In genomic region chr9:121005961-121006360, GRCm38 (mm10) we compare ENCODE assay signal across 24 mouse cellular contexts.
DNase-seq lines count a peak whose midpoint lies in the region; ATAC-seq lines count a peak whose summit lies in the region.
"Had no signal": no experiment of that assay in that cellular context is flagged by ENCODE, and none has a peak within 500 bp of the region (broad histone marks: within the 10 kb centered on the region; RNA-seq: fewer than 3 reads in every experiment).

No protein-coding gene starts in this region.

- no peak overlapping the region for H3K4me3 ChIP-seq in liver, embryonic 12.5 days
- H3K4me3 ChIP-seq: embryonic facial prominence, embryonic 13.5 days; embryonic facial prominence, embryonic 15.5 days; erythroblast, embryonic 14.5 days; forebrain, embryonic 10.5 days; forebrain, embryonic 12.5 days; forebrain, embryonic 15.5 days had no signal

- H3K4me1 ChIP-seq in liver, embryonic 12.5 days: peaks cover 10% of the 10 kb centered on the region; the same call in 1 of the 2 replicates

- no peaks in the 10 kb centered on the region for H3K27me3 ChIP-seq in liver, embryonic 12.5 days (replicated peaks)
- H3K27me3 ChIP-seq: embryonic facial prominence, embryonic 13.5 days; embryonic facial prominence, embryonic 15.5 days; forebrain, embryonic 12.5 days; forebrain, embryonic 15.5 days; Patski had no signal

- H3K9me3 ChIP-seq in liver, embryonic 12.5 days (replicated peaks): no peaks in the 10 kb centered on the region
- H3K9me3 ChIP-seq: embryonic facial prominence, embryonic 13.5 days; embryonic facial prominence, embryonic 15.5 days; forebrain, embryonic 10.5 days; forebrain, embryonic 12.5 days; forebrain, embryonic 15.5 days had no signal

- 68% methylated on average over 7 of the region's 7 CpGs for WGBS in liver, embryonic 12.5 days (ENCODE audit: insufficient replicate concordance)

- no peak overlapping the region for H3K27ac ChIP-seq in liver, embryonic 12.5 days
- H3K27ac ChIP-seq: embryonic facial prominence, embryonic 13.5 days; embryonic facial prominence, embryonic 15.5 days; forebrain, embryonic 10.5 days; forebrain, embryonic 12.5 days; forebrain, embryonic 15.5 days had no signal

- peak; percentile 55 to 68 for DNase-seq in adrenal gland, adult (ENCODE audit: inconsistent age in 2 of 2, low spot score in 1 of 2)
- no peak for DNase-seq in adrenal gland, postnatal 4 days (ENCODE audit: low spot score in 2 of 2)
- peak; percentile 14 to 19 for DNase-seq in urinary bladder, adult 18-20 months (ENCODE audit: low spot score in 2 of 2)
- no peak for DNase-seq in urinary bladder, postnatal 4 days (ENCODE audit: low spot score in 2 of 2)
- peak; percentile 38 for DNase-seq in brain, adult 2 months (ENCODE audit: low read depth, low spot score)
- DNase-seq: adrenal gland, adult 8-10 months; adrenal gland, postnatal 14 days; cerebellum, adult 11 months; cerebellum, adult 18-20 months; cerebellum, adult 8-10 months; cerebellum, adult 9-11 months; cerebellum, postnatal 14 days; cerebellum, postnatal 36 days; embryo, embryonic 11 days; forebrain, postnatal 0 days had no signal

- H3K4me2 ChIP-seq in liver, embryonic 12.5 days: no peak overlapping the region
- H3K4me2 ChIP-seq: embryonic facial prominence, embryonic 13.5 days; embryonic facial prominence, embryonic 15.5 days; forebrain, embryonic 12.5 days; forebrain, embryonic 15.5 days had no signal

- no peaks in the 10 kb centered on the region for H3K36me3 ChIP-seq in liver, embryonic 12.5 days
- H3K36me3 ChIP-seq: embryonic facial prominence, embryonic 13.5 days; embryonic facial prominence, embryonic 15.5 days; forebrain, embryonic 10.5 days; forebrain, embryonic 12.5 days; forebrain, embryonic 15.5 days had no signal

- H3K9ac ChIP-seq in liver, embryonic 12.5 days: no peak overlapping the region
- H3K9ac ChIP-seq: embryonic facial prominence, embryonic 13.5 days; embryonic facial prominence, embryonic 15.5 days; forebrain, embryonic 12.5 days; forebrain, embryonic 15.5 days; forebrain, postnatal 0 days had no signal

- ATAC-seq in liver, embryonic 12.5 days: no peak
- ATAC-seq: activated CD4-positive, CD25-positive, alpha-beta regulatory T cell, adult 4 months; forebrain, embryonic 15.5 days; forebrain, postnatal 0 days; Patski had no signal

Comparison
In these comparisons a context has a peak if more than half of its experiments do, and no peak if none do; other contexts are left out.
1. DNase-seq: peak in adrenal gland, adult (2 of 2), urinary bladder, adult 18-20 months (2 of 2) and brain, adult 2 months (single experiment); none in adrenal gland, postnatal 4 days (0 of 2) and urinary bladder, postnatal 4 days (0 of 2).